Mouse (Mus musculus): Measurements from ENCODE around the gene Phb2. TPM values are rescaled to one million over a fixed set of nuclear protein-coding genes. Genes with fewer than 3 reads are reported as not detected.

Gene Phb2
- polyA plus RNA-seq, 1 experiment from 2014 or later, result 327 TPM

DNA sequence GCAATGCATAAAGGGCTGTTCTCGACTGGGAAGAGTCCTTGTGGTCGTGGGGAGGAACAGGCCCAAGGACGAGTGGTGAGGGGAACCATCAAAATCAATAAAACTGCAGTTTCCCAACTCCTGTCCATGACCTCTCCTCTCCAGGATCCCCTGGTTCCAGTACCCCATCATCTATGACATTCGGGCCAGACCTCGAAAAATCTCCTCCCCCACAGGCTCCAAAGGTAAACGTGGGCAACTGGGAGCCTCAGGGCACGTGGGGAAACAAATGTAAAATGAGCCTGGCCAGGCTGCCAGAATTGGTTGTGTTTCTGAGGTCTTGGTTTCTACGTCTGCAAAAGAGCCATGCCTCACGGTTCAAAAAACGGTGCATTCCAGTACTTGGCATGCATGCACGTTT lies 782 bp downstream of the Phb2 start:
- peak overlapping the region; percentile 82 for H3K4me3 ChIP-seq
- peak overlapping the region; percentile 84 for H3K9ac ChIP-seq
- H3K4me2 ChIP-seq, result peak overlapping the region; percentile 90
- peaks cover 45% of the 10 kb centered on the region for H3K4me1 ChIP-seq
- peak overlapping the region; percentile 74 for H3K27ac ChIP-seq
- WGBS, result 5% methylated on average over 11 of the region's 11 CpGs
- H3K36me3 ChIP-seq, result peaks cover 41% of the 10 kb centered on the region
- no peaks in the 10 kb centered on the region for H3K27me3 ChIP-seq
- no peak for ATAC-seq (ENCODE audit: borderline replicate concordance, extremely low read depth, low FRiP score, low TSS enrichment)
- H3K9me3 ChIP-seq, result no peaks in the 10 kb centered on the region

DNA sequence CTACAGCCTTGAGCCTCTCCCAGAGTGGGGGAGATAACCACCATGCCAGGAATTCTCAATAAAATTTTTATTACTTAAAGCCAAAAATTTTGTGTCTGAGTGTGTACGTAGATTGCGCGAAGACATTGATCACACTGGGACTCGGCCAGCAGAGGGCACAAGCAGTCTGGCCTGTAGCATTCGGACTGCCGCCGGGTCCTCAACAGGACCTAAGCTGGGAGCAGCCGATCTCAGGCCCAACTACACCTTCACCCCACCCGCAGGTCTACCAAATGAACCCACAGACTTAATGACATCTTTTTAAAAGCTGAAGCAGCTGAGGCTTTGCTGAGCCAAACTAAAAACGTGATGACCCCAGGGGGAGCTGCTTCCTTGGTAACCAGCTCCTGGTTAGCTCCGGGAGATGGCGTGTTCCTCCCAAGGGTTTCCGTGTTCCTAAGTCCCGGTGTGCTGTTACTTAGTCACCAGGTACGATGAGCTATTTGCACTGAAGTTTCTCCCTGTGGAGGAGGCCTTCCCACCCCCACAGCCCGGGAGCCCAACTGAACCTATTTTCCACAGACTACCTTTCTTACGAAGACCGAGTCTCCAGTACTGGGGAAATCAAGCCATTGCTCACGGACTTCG lies 4.8 kb downstream of the Phb2 start:
- ATAC-seq (ENCODE audit: borderline replicate concordance, extremely low read depth, low FRiP score, low TSS enrichment), result no peak

DNA sequence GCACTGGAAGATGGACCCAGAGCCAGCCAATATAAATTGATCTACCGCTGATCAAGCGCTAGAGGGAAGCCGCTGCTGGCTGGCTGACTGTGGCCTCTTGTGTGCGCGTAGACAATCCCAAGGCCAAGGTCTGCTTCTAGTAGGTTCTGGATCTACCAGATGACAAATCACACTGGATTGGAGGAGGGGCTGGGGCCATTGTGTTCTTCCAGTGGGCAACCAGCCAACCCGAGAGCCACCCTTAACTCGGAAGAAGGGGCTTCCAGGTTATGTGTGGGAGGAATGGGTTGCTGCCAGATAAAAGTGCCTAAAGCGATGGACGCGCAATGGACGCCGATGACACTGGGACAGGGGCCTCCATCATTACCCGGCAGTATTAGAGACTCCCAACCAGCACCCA lies 5.8 kb downstream of the Phb2 start:
- ATAC-seq (ENCODE audit: borderline replicate concordance, extremely low read depth, low FRiP score, low TSS enrichment), result no peak
- H3K27ac ChIP-seq, result peak overlapping the region; percentile 90
- H3K4me1 ChIP-seq, result peaks cover 13% of the 10 kb centered on the region
- peaks cover 36% of the 10 kb centered on the region for H3K36me3 ChIP-seq
- H3K9me3 ChIP-seq, result no peaks in the 10 kb centered on the region
- 54% methylated on average over 13 of the region's 13 CpGs for WGBS
- H3K9ac ChIP-seq, result peak overlapping the region; percentile 41
- H3K4me3 ChIP-seq, result peak overlapping the region; percentile 44
- H3K4me2 ChIP-seq, result peak overlapping the region; percentile 57
- H3K27me3 ChIP-seq, result no peaks in the 10 kb centered on the region

More for the DNA sequence above, 4.8 kb downstream of the Phb2 start:
- H3K4me3 ChIP-seq, result peak overlapping the region; percentile 44
- peaks cover 17% of the 10 kb centered on the region for H3K4me1 ChIP-seq
- peak overlapping the region; percentile 57 for H3K4me2 ChIP-seq
- peaks cover 36% of the 10 kb centered on the region for H3K36me3 ChIP-seq
- H3K9me3 ChIP-seq, result no peaks in the 10 kb centered on the region
- H3K9ac ChIP-seq, result 0 out of 2 replicates have a peak overlapping the region, but pooled peaks have one; percentile 19
- no peaks in the 10 kb centered on the region for H3K27me3 ChIP-seq
- H3K27ac ChIP-seq, result peak overlapping the region; percentile 90
- WGBS, result 54% methylated on average over 20 of the region's 20 CpGs

DNA sequence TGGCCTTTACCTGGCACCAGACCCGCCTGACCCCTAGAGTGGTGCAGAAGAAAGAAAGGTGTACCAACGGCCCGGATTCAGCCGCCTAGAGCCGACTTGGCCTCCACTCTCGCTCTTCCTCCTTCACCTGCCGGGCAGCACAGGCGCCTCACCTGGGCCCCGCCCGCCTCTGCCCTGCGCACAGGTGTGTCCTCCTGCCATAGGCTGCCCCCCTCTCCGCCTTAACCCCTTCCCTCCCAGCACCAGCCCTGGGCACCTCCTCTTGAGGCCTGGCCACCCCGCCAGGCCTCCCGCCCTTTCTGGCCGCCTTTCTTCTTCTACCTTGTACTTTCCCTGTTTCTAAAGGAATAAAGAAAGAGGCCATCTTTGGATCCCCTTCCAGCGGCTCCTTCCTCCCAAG lies 6.6 kb downstream of the Phb2 start:
- ATAC-seq (ENCODE audit: borderline replicate concordance, extremely low read depth, low FRiP score, low TSS enrichment), result peak; percentile 71
- Histone ChIP-seq H3K27ac (peak overlapping the region; percentile 90), H3K9ac (peak overlapping the region; percentile 41), H3K36me3 (peaks cover 35% of the 10 kb centered on the region), H3K27me3 (no peaks in the 10 kb centered on the region), H3K4me2 (peak overlapping the region; percentile 57), H3K4me1 (peaks cover 5% of the 10 kb centered on the region), H3K9me3 (no peaks in the 10 kb centered on the region), H3K4me3 (peak overlapping the region; percentile 44)
- 48% methylated on average over 16 of the region's 16 CpGs for WGBS

DNA sequence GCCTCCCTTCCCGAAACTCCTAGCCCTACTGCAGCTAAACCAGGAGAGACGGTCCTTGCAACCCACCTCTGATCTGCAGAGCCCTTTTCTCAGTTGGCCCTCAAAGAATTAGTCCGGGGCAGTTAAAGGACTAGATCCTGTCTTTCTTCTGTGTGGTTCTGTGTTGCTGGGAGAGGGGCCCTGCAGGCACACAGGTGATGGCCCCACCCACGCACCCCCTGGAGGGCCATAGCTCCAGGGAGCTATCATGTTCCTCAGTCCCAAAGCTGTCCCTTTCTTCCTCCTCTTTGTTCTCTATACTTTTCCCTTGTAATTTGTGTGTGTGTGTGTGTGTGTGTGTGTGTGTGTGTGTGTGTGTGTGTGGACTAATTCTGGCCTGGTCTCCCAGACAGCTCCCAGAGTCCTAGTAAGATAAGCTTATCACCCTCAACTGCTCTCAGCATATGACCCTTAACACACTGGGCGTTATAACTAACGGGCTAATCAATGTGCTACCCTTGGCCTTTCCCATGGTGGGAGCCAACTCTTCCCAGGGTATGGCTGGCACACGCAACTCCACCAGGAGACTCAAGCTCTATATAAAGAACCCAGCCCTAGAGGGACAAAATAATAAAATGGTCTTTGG lies 7.3 kb downstream of the Phb2 start:
- H3K4me1 ChIP-seq, result no peaks in the 10 kb centered on the region; the same call in 1 of the 2 replicates
- H3K36me3 ChIP-seq, result peaks cover 27% of the 10 kb centered on the region
- H3K27ac ChIP-seq, result peak overlapping the region; percentile 90
- peak overlapping the region; percentile 39 for H3K9ac ChIP-seq
- H3K27me3 ChIP-seq, result no peaks in the 10 kb centered on the region
- ATAC-seq (ENCODE audit: borderline replicate concordance, extremely low read depth, low FRiP score, low TSS enrichment), result no peak
- peak overlapping the region; percentile 44 for H3K4me3 ChIP-seq
- WGBS, result 50% methylated on average over 7 of the region's 7 CpGs
- H3K4me2 ChIP-seq, result peak overlapping the region; percentile 55
- H3K9me3 ChIP-seq, result no peaks in the 10 kb centered on the region

DNA sequence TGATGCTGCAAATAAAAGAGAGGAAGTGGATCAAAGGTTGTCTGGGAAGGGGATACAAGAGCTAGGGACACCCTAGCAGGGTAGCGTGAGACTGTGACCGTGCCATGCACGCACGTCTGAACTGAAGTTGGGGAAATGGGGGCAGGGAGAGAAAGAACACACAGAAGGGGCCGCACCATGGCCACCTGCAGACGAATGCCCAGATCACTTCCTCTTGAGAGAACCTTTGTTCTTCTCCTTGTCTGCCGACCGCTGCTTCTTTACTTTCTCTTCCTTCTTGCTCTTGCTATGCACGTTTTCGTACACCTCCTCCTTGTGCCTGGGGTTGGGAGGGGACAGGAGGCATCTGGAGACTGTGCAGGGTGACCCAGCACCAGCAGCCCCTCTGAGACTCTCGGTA lies 8.8 kb downstream of the Phb2 start:
- H3K27ac ChIP-seq, result no peak overlapping the region
- H3K4me2 ChIP-seq, result peak overlapping the region; percentile 55
- H3K9ac ChIP-seq, result 0 out of 2 replicates have a peak overlapping the region, but pooled peaks have one; percentile 22

DNA sequence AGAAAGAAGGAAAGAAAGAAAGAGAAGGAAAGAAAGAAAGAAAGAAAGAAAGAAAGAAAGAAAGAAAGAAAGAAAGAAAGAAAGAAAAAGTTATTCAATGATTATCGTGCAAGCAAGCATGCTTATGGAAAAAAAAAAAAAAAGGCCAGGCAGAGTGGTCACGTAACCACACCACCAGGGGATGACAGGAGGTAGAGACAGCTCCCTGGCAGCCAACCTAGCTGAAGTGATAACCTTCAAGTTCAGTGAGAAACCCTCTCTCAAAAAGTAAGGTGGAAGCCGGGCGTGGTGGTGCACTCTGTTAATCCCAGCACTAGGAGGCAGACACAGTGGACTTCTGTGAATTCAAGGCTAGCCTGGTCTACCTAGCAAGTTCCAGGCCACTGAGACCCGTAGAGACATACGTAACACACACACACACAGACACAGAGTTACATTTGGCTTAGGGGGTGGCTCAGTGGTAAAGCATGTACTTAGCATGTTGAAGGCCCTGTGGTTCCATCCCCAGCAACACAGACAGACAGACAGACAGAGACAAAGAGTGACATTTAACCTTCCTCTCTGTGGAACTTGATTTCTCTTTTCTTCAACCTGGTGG lies 10.8 kb downstream of the Phb2 start:
- Histone ChIP-seq H3K36me3 (no peaks in the 10 kb centered on the region), H3K9ac (no peak overlapping the region), H3K4me1 (no peaks in the 10 kb centered on the region; the same call in 1 of the 2 replicates), H3K4me2 (no peak overlapping the region), H3K9me3 (no peaks in the 10 kb centered on the region), H3K27me3 (no peaks in the 10 kb centered on the region), H3K4me3 (no peak overlapping the region), H3K27ac (no peak overlapping the region)
- 82% methylated on average over 6 of the region's 6 CpGs for WGBS
- no peak for ATAC-seq (ENCODE audit: borderline replicate concordance, extremely low read depth, low FRiP score, low TSS enrichment)

More for the DNA sequence above, 8.8 kb downstream of the Phb2 start:
- no peak for ATAC-seq (ENCODE audit: borderline replicate concordance, extremely low read depth, low FRiP score, low TSS enrichment)
- 50% methylated on average over 11 of the region's 11 CpGs for WGBS
- Histone ChIP-seq H3K4me3 (peak overlapping the region; percentile 44; the same call in 1 of the 2 replicates), H3K4me1 (no peaks in the 10 kb centered on the region; the same call in 1 of the 2 replicates), H3K9me3 (no peaks in the 10 kb centered on the region), H3K36me3 (peaks cover 13% of the 10 kb centered on the region), H3K27me3 (no peaks in the 10 kb centered on the region)

DNA sequence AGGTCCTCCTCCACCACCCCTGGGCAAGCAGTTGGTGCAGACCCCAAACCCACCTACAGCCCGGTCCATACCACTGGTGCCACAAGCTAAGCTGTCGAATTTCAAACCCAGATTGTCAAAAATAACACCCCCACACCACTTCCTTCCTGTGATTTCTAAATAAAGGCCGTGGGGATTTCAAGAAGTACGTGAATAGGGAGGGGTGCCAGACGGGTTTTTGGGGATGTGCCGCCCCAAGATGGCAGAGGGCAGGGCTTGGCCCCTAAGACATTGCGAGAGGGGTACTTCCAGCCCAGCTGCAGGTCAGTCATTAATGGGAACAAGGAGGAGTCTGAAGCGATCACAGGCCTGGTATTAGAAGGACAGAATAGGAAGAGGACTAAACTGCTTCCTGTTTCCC lies 11.4 kb downstream of the Phb2 start:
- H3K9ac ChIP-seq, result no peak overlapping the region
- H3K4me2 ChIP-seq, result no peak overlapping the region
- no peaks in the 10 kb centered on the region for H3K27me3 ChIP-seq
- WGBS, result 62% methylated on average over 8 of the region's 8 CpGs
- no peak for ATAC-seq (ENCODE audit: borderline replicate concordance, extremely low read depth, low FRiP score, low TSS enrichment)
- H3K4me1 ChIP-seq, result no peaks in the 10 kb centered on the region; the same call in 1 of the 2 replicates
- H3K4me3 ChIP-seq, result no peak overlapping the region
- H3K9me3 ChIP-seq, result no peaks in the 10 kb centered on the region
- no peak overlapping the region for H3K27ac ChIP-seq
- no peaks in the 10 kb centered on the region for H3K36me3 ChIP-seq

DNA sequence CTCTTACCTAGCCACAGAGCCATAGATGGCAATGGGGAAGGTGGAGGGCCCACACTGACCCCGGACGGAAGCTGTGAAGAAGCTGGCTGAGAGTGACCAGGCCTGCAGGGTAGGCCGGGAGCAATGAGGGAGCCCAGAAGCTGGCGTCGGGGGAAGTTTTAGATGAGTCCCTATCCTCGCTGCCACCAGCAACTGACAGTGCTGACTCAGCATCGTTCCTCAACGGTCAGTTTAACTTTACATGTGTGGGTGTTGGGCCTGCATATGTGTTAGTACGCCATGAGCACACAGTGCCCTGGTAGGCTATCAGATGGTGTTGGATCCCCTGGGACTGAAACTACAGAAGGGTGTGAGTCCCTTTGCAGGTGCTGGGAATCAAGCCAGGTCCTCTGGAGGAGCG lies 12.3 kb downstream of the Phb2 start:
- no peaks in the 10 kb centered on the region; the same call in 1 of the 2 replicates for H3K4me1 ChIP-seq
- H3K36me3 ChIP-seq, result no peaks in the 10 kb centered on the region
- no peak overlapping the region for H3K9ac ChIP-seq
- no peak overlapping the region for H3K4me2 ChIP-seq
- no peak overlapping the region for H3K27ac ChIP-seq
- no peak for ATAC-seq (ENCODE audit: borderline replicate concordance, extremely low read depth, low FRiP score, low TSS enrichment)
- H3K9me3 ChIP-seq, result no peaks in the 10 kb centered on the region
- no peak overlapping the region for H3K4me3 ChIP-seq
- H3K27me3 ChIP-seq, result no peaks in the 10 kb centered on the region
- 85% methylated on average over 10 of the region's 10 CpGs for WGBS

DNA sequence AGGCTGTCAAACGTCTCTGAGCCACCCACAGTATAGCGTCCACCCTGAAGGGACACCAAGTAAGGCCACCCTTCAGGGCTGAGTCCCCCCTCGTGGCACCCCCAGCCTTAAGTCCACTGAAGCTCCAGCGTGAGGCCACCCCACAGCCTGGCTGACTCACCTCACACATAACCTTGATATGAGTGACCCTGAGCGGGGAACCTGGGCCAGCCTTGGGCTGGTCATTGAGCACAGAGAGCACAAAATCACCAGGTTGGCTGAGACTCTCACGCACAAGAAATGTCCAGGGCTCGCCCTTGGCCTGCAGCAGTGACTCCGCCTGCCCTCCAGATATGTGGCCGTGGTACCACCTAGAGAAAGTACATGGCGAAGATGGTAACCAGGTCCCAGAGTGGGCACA lies 16.5 kb downstream of the Phb2 start:
- no peak overlapping the region for H3K9ac ChIP-seq
- 86% methylated on average over 10 of the region's 10 CpGs for WGBS
- no peaks in the 10 kb centered on the region for H3K9me3 ChIP-seq
- peaks cover 10% of the 10 kb centered on the region for H3K4me1 ChIP-seq
- H3K27me3 ChIP-seq, result no peaks in the 10 kb centered on the region
- no peaks in the 10 kb centered on the region for H3K36me3 ChIP-seq
- no peak overlapping the region for H3K4me3 ChIP-seq
- H3K27ac ChIP-seq, result no peak overlapping the region
- H3K4me2 ChIP-seq, result no peak overlapping the region
- no peak for ATAC-seq (ENCODE audit: borderline replicate concordance, extremely low read depth, low FRiP score, low TSS enrichment)

DNA sequence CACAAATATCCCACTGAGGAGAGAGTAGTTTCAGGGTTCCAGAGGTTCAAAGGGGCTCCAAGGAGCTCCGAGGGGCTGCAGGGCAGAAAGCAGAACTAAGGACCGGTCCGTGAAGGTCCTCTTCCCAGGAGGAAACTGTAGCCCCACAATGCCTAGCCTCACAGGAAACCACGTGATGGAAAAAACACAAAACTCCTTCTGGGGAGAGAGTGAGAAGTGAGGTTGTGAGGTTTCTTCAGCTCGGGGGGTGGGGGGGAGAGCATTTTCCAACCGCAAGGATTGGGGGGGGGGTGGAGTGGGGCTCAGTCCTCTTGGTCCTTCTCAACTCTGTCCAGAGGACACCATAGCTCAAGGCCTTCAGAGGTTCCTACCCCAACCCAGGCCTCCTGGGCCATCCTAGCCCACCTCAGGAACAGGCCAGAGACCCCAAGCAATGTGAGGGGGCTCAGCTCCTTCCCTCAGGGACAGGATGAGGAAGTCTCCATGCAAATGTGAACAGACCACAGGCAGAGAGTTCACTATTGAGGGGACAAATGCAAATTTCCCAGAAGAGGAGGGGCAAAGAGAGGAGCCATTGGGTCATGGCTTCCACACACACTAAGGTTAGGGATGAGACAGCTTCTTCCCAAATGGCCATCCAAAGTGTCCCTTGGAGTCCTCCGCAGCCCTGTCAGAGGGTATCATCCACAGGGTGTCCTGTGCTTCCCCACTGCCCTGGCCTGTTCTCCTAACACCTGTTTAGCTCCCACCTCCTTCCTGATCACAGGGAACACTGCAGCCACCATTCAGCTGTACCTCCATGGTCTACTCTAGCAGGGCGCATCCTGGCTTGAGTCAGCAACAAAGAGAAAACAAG lies 17.9 kb downstream of the Phb2 start:
- no peak overlapping the region for H3K4me3 ChIP-seq
- no peaks in the 10 kb centered on the region for H3K27me3 ChIP-seq
- 73% methylated on average over 8 of the region's 8 CpGs for WGBS
- H3K4me2 ChIP-seq, result no peak overlapping the region
- peaks cover 10% of the 10 kb centered on the region for H3K4me1 ChIP-seq
- no peaks in the 10 kb centered on the region for H3K9me3 ChIP-seq
- no peak overlapping the region for H3K9ac ChIP-seq
- no peak for ATAC-seq (ENCODE audit: borderline replicate concordance, extremely low read depth, low FRiP score, low TSS enrichment)
- H3K36me3 ChIP-seq, result no peaks in the 10 kb centered on the region
- H3K27ac ChIP-seq, result no peak overlapping the region

Data from lung, embryonic 15.5 days (tissue).